Mouse (Mus musculus) ES-E14 (cell line): ENCODE measurements around the gene Ralgapa2. TPM values are rescaled to one million over a fixed set of nuclear protein-coding genes. Genes with fewer than 3 reads are reported as not detected.
A peak's percentile ranks its signal among the peaks of the same experiment; 100 is the strongest.

Experiments
- DNase-seq: peaks from one replicate; pipeline ENCODE4 v3.0.0-alpha.2; 2013; ENCODE audit warnings: low read depth, low spot score
- H3K27ac ChIP-seq: 2 replicates; pipeline ENCODE4 v1.5.1; 2012; ENCODE audit warnings: low read depth, mild to moderate bottlenecking, low read length, moderate library complexity, mixed read lengths; ENCODE audit not compliant: poor library complexity, insufficient read depth, severe bottlenecking
- H3K36me3 ChIP-seq: 2 replicates; pipeline ENCODE4 v1.6.1; 2012; ENCODE audit warnings: mild to moderate bottlenecking, low read length, moderate library complexity, mixed read lengths; ENCODE audit not compliant: control insufficient read depth, poor library complexity, insufficient read depth, severe bottlenecking
- H3K4me1 ChIP-seq, 2 experiments: fragments of 150-350 bp in 1 of 2; sonication (generic) in 1 of 2; 2 replicates each; pipeline ENCODE4 v1.6.1; 2012; ENCODE audit warnings: low read length in 2 of 2, mild to moderate bottlenecking in 1 of 2, mixed read lengths in 1 of 2; ENCODE audit not compliant: control insufficient read depth in 2 of 2, insufficient read depth in 2 of 2, poor library complexity in 1 of 2
- H3K4me3 ChIP-seq, 2 experiments: fragments of 150-350 bp in 1 of 2; sonication (generic) in 1 of 2; 2 replicates each; pipeline ENCODE4 v1.5.1; 2012; ENCODE audit warnings: low read length in 2 of 2, low read depth in 1 of 2, mild to moderate bottlenecking in 1 of 2, mixed read lengths in 1 of 2; ENCODE audit not compliant: insufficient read depth in 1 of 2, poor library complexity in 1 of 2, severe bottlenecking in 1 of 2
- H3K9ac ChIP-seq: 2 replicates; pipeline ENCODE4 v1.6.1; 2012; ENCODE audit warnings: low read depth, mild to moderate bottlenecking, low read length, mixed read lengths; ENCODE audit not compliant: poor library complexity, insufficient read depth, severe bottlenecking
- H3K9me3 ChIP-seq: fragments of 150-350 bp; sonication (generic); 2 replicates; pipeline ENCODE4 v1.6.1; 2012; ENCODE audit warnings: low read depth, mild to moderate bottlenecking, low read length; ENCODE audit not compliant: control insufficient read depth, insufficient read depth
- CHD2 ChIP-seq: IDR thresholded peaks from 2 replicates; pipeline ENCODE4 v1.6.1; 2014; ENCODE audit warnings: mild to moderate bottlenecking, low read depth, low read length, inconsistent platforms
- HCFC1 ChIP-seq: IDR thresholded peaks from 2 replicates; pipeline ENCODE4 v1.6.1; 2012; ENCODE audit warnings: low read length, inconsistent platforms, borderline replicate concordance; ENCODE audit not compliant: insufficient read depth
- MAFK ChIP-seq: IDR thresholded peaks from 2 replicates; pipeline ENCODE4 v1.6.1; 2014; ENCODE audit warnings: mild to moderate bottlenecking, low read depth, low read length, inconsistent platforms; ENCODE audit not compliant: insufficient read depth
- ZC3H11A ChIP-seq: IDR thresholded peaks from 2 replicates; pipeline ENCODE4 v1.6.1; 2012; ENCODE audit warnings: low read depth, mild to moderate bottlenecking, inconsistent platforms, low read length, borderline replicate concordance
- ZNF384 ChIP-seq: IDR thresholded peaks from 2 replicates; pipeline ENCODE4 v1.6.1; 2012; ENCODE audit warnings: low read depth, low read length, inconsistent platforms
- in situ Hi-C, 2 experiments: fragments of 600-800 bp; cut with MboI; formaldehyde crosslinking; loops; one replicate each; pipeline ENCODE4 v1.15.1; 2025; ENCODE audit warnings: low sequenced_read_pairs in 2 of 2, inconsistent platforms in 1 of 2; ENCODE audit not compliant: unreplicated experiment in 2 of 2
- total RNA-seq: library from RNA; depleted of rRNA; stranded (reverse); fragments of 300-350 nt; gene quantifications from 2 replicates; pipeline ENCODE4 v1.2.3, GENCODE M21; 2012; rRNA removed

The Ralgapa2 gene
- 23.0 and 25.6 TPM in 2 replicates for total RNA-seq

DNA sequence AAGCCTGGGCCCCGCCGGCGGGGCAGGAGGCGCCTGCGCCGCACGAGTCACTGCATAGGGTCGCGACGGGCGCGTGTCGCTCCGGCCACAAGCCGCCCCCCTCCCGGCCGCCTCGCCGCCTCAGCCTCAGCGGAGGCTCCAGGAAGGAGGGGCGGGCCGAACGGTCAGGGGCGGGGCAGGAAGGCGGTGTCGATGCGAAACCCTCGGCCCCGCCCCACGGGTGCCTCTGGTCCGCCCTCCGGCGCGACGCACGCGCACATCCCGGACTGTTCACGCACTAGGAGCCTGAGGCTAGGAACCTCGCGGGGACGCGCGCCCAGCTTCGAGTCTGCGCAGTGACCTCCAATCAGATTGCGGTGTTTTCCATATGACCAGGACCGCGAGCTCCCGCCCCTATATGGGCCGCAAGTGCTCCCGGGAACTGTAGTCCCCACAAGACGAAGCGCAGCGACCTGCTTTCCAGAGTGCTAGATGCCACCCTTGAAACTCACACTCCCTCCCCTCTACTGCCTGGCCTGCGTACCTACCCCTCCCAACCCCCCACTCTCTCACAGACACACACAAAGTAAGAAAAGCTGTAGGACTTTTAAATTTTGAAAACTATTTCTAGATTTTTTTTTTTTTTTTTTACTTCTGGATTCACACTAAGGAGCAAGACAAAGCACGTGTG is at the start of gene Ralgapa2:
Gene Ralgapa2 (minus strand): TSS at position 434 of the 670 bp plus-strand sequence.
- no peaks in the 10 kb centered on the region for H3K36me3 ChIP-seq
- H3K4me1 ChIP-seq = peaks cover 0 to 5% of the 10 kb centered on the region in 2 experiments; a peak in 2 of 4 replicates
- H3K9me3 ChIP-seq = no peaks in the 10 kb centered on the region
- in situ Hi-C loops = no loop called here
- DNase-seq = peak; percentile 97
- H3K27ac ChIP-seq = no peak within 1 kb of the TSS
- peak within 1 kb of the TSS; percentile 92 for H3K9ac ChIP-seq
- peak within 1 kb of the TSS; percentile 88 to 97 for H3K4me3 ChIP-seq
- TF ChIP-seq MAFK (no peak), HCFC1 (peak; percentile 91), CHD2 (0 out of 2 replicates have a peak, but pooled peaks have one; percentile 53), ZNF384 (peak; percentile 78), ZC3H11A (no peak)

DNA sequence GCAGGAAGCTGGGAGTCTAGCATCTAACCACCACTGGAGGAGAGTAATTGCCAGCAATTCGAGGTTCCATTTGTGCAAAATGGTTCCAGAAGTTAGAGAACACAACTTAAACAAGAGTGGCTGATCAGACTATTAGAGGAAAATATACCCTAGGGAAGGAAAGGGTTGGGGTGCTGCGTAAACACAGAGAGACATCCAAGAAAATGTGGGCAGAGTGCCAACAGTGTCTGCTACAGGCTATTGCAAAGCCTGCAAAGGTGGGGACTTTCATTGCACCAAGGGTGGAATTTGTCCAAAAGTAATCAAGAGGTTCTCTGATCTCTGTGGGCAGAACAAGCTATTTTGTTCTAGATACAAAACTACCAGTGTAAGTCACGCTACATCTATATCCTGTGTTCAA is 49.4 kb upstream of the Ralgapa2 start:
- no peak for TF ChIP-seq CHD2
- TF ChIP-seq HCFC1 = no peak
- no peak for TF ChIP-seq ZNF384
- TF ChIP-seq MAFK = no peak
- TF ChIP-seq ZC3H11A = no peak
- no peak for DNase-seq
- in situ Hi-C loops = no loop called here

DNA sequence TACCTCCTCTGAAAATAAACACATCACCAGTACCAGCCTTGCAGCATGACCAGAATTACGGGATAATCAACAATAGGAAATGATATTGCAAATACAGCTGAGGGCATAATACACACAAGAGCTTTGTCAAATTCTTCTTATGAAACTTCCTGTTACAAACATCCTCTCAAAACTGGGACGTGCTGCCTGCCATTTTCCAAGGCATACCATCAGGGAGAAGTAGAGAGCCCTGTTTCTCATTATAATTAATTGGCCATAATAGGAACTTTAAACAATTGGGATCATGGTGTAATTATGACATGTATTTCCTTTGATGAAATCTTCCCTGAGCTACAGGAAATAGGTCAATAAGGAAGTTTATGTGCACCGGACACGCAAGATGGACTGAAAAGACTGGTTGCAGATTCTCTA is 48.5 kb upstream of the Ralgapa2 start:
- no peaks in the 10 kb centered on the region for H3K4me1 ChIP-seq
- H3K9ac ChIP-seq = no peak overlapping the region
- no peaks in the 10 kb centered on the region for H3K9me3 ChIP-seq
- H3K4me3 ChIP-seq = no peak overlapping the region
- DNase-seq = no peak
- no peak overlapping the region for H3K27ac ChIP-seq
- no peaks in the 10 kb centered on the region for H3K36me3 ChIP-seq
- in situ Hi-C loops = no loop called here
- TF ChIP-seq HCFC1 (no peak), ZNF384 (no peak), ZC3H11A (no peak)

More for the DNA sequence above, 49.4 kb upstream of the Ralgapa2 start:
- no peak overlapping the region for H3K9ac ChIP-seq
- no peaks in the 10 kb centered on the region for H3K4me1 ChIP-seq
- H3K36me3 ChIP-seq = no peaks in the 10 kb centered on the region
- no peak overlapping the region for H3K27ac ChIP-seq
- no peak overlapping the region for H3K4me3 ChIP-seq
- H3K9me3 ChIP-seq = no peaks in the 10 kb centered on the region

DNA sequence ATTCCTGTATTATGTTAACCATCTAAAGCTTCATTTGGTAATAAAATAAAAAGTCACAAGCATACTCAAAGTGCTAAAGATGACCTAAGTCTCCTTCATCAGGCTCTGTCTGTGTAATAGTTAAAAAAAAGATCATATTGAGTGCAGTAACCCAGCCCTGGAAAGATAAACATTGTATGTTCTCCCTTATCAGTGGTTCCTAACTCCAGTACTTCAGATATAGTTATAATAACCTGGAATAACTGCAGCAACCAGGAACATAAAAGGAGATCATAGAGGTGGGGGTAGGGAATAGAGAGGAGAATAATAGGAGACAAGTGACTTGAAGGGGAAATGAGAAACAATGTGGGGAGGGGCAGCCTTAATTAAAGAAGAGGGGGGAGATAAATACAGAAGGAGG is 44.0 kb upstream of the Ralgapa2 start:
- TF ChIP-seq MAFK (no peak), HCFC1 (no peak), ZC3H11A (no peak), CHD2 (no peak), ZNF384 (no peak)
- H3K9ac ChIP-seq = no peak overlapping the region
- in situ Hi-C loops = no loop called here
- H3K27ac ChIP-seq = no peak overlapping the region
- no peaks in the 10 kb centered on the region for H3K4me1 ChIP-seq
- no peak for DNase-seq
- no peaks in the 10 kb centered on the region for H3K9me3 ChIP-seq
- H3K36me3 ChIP-seq = no peaks in the 10 kb centered on the region
- H3K4me3 ChIP-seq = no peak overlapping the region

DNA sequence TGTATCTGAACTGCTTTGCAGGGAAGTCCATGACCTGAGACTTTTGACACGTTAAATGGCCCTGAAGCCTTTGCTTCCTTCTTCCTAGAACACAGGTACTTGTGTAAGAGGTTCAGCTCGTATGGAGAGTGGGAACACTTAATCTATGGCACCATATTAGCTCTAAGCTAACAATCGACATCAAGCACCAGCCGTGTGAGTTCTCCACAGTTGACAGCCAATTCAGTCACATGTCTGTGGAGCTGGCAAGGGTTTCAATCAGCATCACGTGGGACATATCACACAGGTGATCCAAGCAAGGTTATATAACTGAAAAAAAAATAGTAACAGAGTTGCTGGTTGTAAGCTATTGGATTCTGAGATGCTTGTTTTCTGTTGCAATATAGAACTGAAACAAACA is 43.2 kb upstream of the Ralgapa2 start:
- Histone ChIP-seq H3K4me1 (no peaks in the 10 kb centered on the region), H3K4me3 (no peak overlapping the region), H3K27ac (no peak overlapping the region), H3K9me3 (no peaks in the 10 kb centered on the region), H3K36me3 (no peaks in the 10 kb centered on the region), H3K9ac (no peak overlapping the region)
- in situ Hi-C loops = no loop called here
- no peak for TF ChIP-seq MAFK
- no peak for TF ChIP-seq HCFC1
- TF ChIP-seq ZNF384 = no peak
- no peak for TF ChIP-seq CHD2
- no peak for TF ChIP-seq ZC3H11A
- DNase-seq = no peak
